Mouse (Mus musculus): ENCODE data around the gene Aprt. TPM values are rescaled to one million over a fixed set of nuclear protein-coding genes. Genes with fewer than 3 reads are reported as not detected.

Gene Aprt
- polyA plus RNA-seq, 1 experiment from 2014 or later, result 189 TPM

Small RNAs within 50 kb of the gene (microRNA-seq; reads per million reads assigned to microRNA genes)
- not detected for gene Mir6396

Other genes starting within 250 kb of the Aprt start
- gene Trhr2, start 216.2 kb downstream of the Aprt start, polyA plus RNA-seq (2015; fragmentation: Nextera tagmentation; extraction: Ambion mirVana), result 0.12 TPM in 1 of 2 replicates, not detected in the other
- gene Zc3h18, start 200.3 kb downstream of the Aprt start, polyA plus RNA-seq (2015; fragmentation: Nextera tagmentation; extraction: Ambion mirVana), result 30.6 and 35.3 TPM in 2 replicates
- not detected in 2 replicates for gene Il17c, start 154.9 kb downstream of the Aprt start, polyA plus RNA-seq (2015; fragmentation: Nextera tagmentation; extraction: Ambion mirVana)
- gene Cyba, start 144.0 kb downstream of the Aprt start, polyA plus RNA-seq (2015; fragmentation: Nextera tagmentation; extraction: Ambion mirVana), result 46.0 and 94.9 TPM in 2 replicates
- gene Mvd, start 133.5 kb downstream of the Aprt start, polyA plus RNA-seq (2015; fragmentation: Nextera tagmentation; extraction: Ambion mirVana), result 65.9 and 73.2 TPM in 2 replicates
- gene Snai3, start 116.2 kb downstream of the Aprt start, polyA plus RNA-seq (2015; fragmentation: Nextera tagmentation; extraction: Ambion mirVana), result 0.12 and 1.1 TPM in 2 replicates
- 34.9 and 36.8 TPM in 2 replicates for gene Rnf166, start 100.8 kb downstream of the Aprt start, polyA plus RNA-seq (2015; fragmentation: Nextera tagmentation; extraction: Ambion mirVana)
- gene Ctu2, start 100.8 kb downstream of the Aprt start, polyA plus RNA-seq (2015; fragmentation: Nextera tagmentation; extraction: Ambion mirVana), result 66.2 and 80.2 TPM in 2 replicates
- gene Piezo1, start 25.6 kb downstream of the Aprt start, polyA plus RNA-seq (2015; fragmentation: Nextera tagmentation; extraction: Ambion mirVana), result 2.1 and 5.1 TPM in 2 replicates
- 6.8 and 15.4 TPM in 2 replicates for gene Cdt1, start 8.9 kb downstream of the Aprt start, polyA plus RNA-seq (2015; fragmentation: Nextera tagmentation; extraction: Ambion mirVana)
- gene Galns, start 34.6 kb upstream of the Aprt start, polyA plus RNA-seq (2015; fragmentation: Nextera tagmentation; extraction: Ambion mirVana), result 6.7 and 9.5 TPM in 2 replicates
- gene Trappc2l, start 34.7 kb upstream of the Aprt start, polyA plus RNA-seq (2015; fragmentation: Nextera tagmentation; extraction: Ambion mirVana), result 103 and 113 TPM in 2 replicates
- 0.14 TPM in 1 of 2 replicates, not detected in the other for gene Pabpn1l, start 45.8 kb upstream of the Aprt start, polyA plus RNA-seq (2015; fragmentation: Nextera tagmentation; extraction: Ambion mirVana)
- 14.4 and 16.8 TPM in 2 replicates for gene Cbfa2t3, start 122.2 kb upstream of the Aprt start, polyA plus RNA-seq (2015; fragmentation: Nextera tagmentation; extraction: Ambion mirVana)
- 15.2 and 20.3 TPM in 2 replicates for gene Acsf3, start 198.6 kb upstream of the Aprt start, polyA plus RNA-seq (2015; fragmentation: Nextera tagmentation; extraction: Ambion mirVana)

Data from neural tube, embryonic 15.5 days (tissue).